Mouse (Mus musculus) heart, embryonic 14.5 days (tissue): ENCODE data around the gene Ralbp1. TPM values are rescaled to one million over a fixed set of nuclear protein-coding genes. Genes with fewer than 3 reads are reported as not detected.
A peak's percentile ranks its signal among the peaks of the same experiment; 100 is the strongest.

Experiments used
- ATAC-seq: fragments of 200-750 bp; cut with Nextera tagmentation; 2 replicates; pipeline ENCODE4 v1.8.0; 2017; ENCODE audit warnings: low read depth, moderate TSS enrichment; ENCODE audit not compliant: insufficient number of reproducible peaks, insufficient read depth, low FRiP score
- H3K27ac ChIP-seq, 2 experiments: fragments of 200-500 bp in 1 of 2; fragments of 300-500 bp in 1 of 2; sonication (generic) in 1 of 2; replicated peaks in 1 of 2; 2 replicates each; pipeline ENCODE4 v1.5.1; 2012 to 2014; ENCODE audit warnings: low read depth in 2 of 2, low read length in 2 of 2, control low read depth in 1 of 2, mild to moderate bottlenecking in 1 of 2, mixed read lengths in 1 of 2; ENCODE audit not compliant: control insufficient read depth in 1 of 2, insufficient read depth in 1 of 2
- H3K27me3 ChIP-seq: fragments of 300-500 bp; sonication (generic); 2 replicates; pipeline ENCODE4 v1.6.1; 2014; ENCODE audit warnings: mild to moderate bottlenecking, low read length, control low read depth; ENCODE audit not compliant: control insufficient read depth, insufficient read depth
- H3K36me3 ChIP-seq: fragments of 300-500 bp; sonication (generic); 2 replicates; pipeline ENCODE4 v1.6.1; 2014; ENCODE audit warnings: mild to moderate bottlenecking, control low read depth, low read length, mixed read lengths; ENCODE audit not compliant: control insufficient read depth, insufficient read depth
- H3K4me1 ChIP-seq, 2 experiments: fragments of 200-500 bp in 1 of 2; fragments of 300-500 bp in 1 of 2; sonication (generic) in 1 of 2; 2 replicates each; pipeline ENCODE4 v1.6.1; 2012 to 2014; ENCODE audit warnings: low read length in 2 of 2, control low read depth in 1 of 2, mixed read lengths in 1 of 2; ENCODE audit not compliant: control insufficient read depth in 2 of 2, insufficient read depth in 2 of 2
- H3K4me2 ChIP-seq: fragments of 300-500 bp; sonication (generic); 2 replicates; pipeline ENCODE4 v1.6.1; 2014; ENCODE audit warnings: mild to moderate bottlenecking, low read length
- H3K4me3 ChIP-seq, 2 experiments: fragments of 200-500 bp in 1 of 2; fragments of 300-500 bp in 1 of 2; sonication (generic) in 1 of 2; 2 replicates each; pipeline ENCODE4 v1.5.1; 2012 to 2014; ENCODE audit warnings: low read length in 2 of 2, mild to moderate bottlenecking in 2 of 2, control low read depth in 1 of 2, low read depth in 1 of 2, moderate library complexity in 1 of 2; ENCODE audit not compliant: control insufficient read depth in 1 of 2, insufficient read depth in 1 of 2
- H3K9ac ChIP-seq: fragments of 300-500 bp; sonication (generic); 2 replicates; pipeline ENCODE4 v1.6.1; 2014; ENCODE audit warnings: mild to moderate bottlenecking, low read length
- H3K9me3 ChIP-seq: fragments of 300-500 bp; sonication (generic); 2 replicates; pipeline ENCODE4 v1.6.1; 2016; ENCODE audit warnings: low read length, control low read depth; ENCODE audit not compliant: control insufficient read depth
- WGBS: fragments of 180-500 bp; shearing (Covaris S2); extraction: QIAGEN DNeasy Blood & Tissue Kit; methylation state at CpG from one replicate; pipeline ENCODE4 v1.1.7; 2014; 5-methylcytosine and 5-hydroxymethylcytosine counted together
- polyA plus RNA-seq: library from polyadenylated mRNA; unstranded; fragments of >200 nt; fragmentation: Nextera tagmentation; extraction: Ambion mirVana; gene quantifications from 2 replicates; pipeline ENCODE4 v1.2.1, GENCODE M21; 2014

Gene Ralbp1
- polyA plus RNA-seq, 1 experiment from 2014 or later: 49.4 TPM

GRCm38 (mm10) chr17:65924218-65924617 lies 38.6 kb upstream of the Ralbp1 start:
- Histone ChIP-seq H3K36me3 (peaks cover 77% of the 10 kb centered on the region), H3K9me3 (no peaks in the 10 kb centered on the region), H3K9ac (no peak overlapping the region), H3K27me3 (no peaks in the 10 kb centered on the region), H3K4me3 (no peak overlapping the region), H3K4me1 (no peaks in the 10 kb centered on the region), H3K27ac (no peak overlapping the region), H3K4me2 (no peak overlapping the region)
- ATAC-seq: no peak
- WGBS: 62% methylated on average over 5 of the region's 5 CpGs

DNA sequence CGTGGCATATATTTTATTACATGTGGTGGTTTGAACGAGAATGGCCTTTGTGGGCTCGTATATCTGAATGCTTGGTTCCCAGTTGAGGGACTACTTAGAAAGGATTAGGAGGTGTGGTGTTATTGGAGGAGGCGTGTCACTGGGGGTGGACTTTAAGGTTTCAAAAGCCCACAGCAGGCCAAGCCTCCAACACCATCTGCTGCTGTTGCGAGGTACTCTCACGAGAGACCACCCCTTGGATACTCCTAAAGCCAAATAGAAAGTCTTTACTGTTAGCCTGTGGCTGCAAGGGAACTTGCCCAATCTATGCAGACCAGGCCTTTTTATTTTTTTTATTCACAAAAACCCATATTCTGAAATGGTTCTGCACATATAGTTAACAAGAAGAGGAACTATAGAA lies 36.4 kb upstream of the Ralbp1 start:
- 84% methylated on average over 6 of the region's 6 CpGs for WGBS
- no peaks in the 10 kb centered on the region for H3K27me3 ChIP-seq
- H3K9me3 ChIP-seq: no peaks in the 10 kb centered on the region
- peaks cover 60% of the 10 kb centered on the region for H3K36me3 ChIP-seq
- H3K9ac ChIP-seq: no peak overlapping the region
- no peak for ATAC-seq
- H3K27ac ChIP-seq: no peak overlapping the region
- no peak overlapping the region for H3K4me3 ChIP-seq
- H3K4me2 ChIP-seq: no peak overlapping the region
- no peaks in the 10 kb centered on the region for H3K4me1 ChIP-seq

GRCm38 (mm10) chr17:65919235-65919634 lies 33.6 kb upstream of the Ralbp1 start:
- ATAC-seq: no peak
- Histone ChIP-seq H3K9me3 (no peaks in the 10 kb centered on the region), H3K9ac (no peak overlapping the region), H3K4me2 (no peak overlapping the region), H3K36me3 (peaks cover 34% of the 10 kb centered on the region), H3K4me3 (no peak overlapping the region), H3K27me3 (no peaks in the 10 kb centered on the region), H3K27ac (no peak overlapping the region), H3K4me1 (peaks cover 6 to 7% of the 10 kb centered on the region in 2 experiments; a peak in 3 of 4 replicates)
- WGBS: 45% methylated on average over 3 of the region's 3 CpGs

- H3K9me3 ChIP-seq: no peaks in the 10 kb centered on the region
- WGBS: 31% methylated on average over 8 of the region's 8 CpGs
- no peaks in the 10 kb centered on the region for H3K27me3 ChIP-seq
- H3K4me2 ChIP-seq: peak overlapping the region; percentile 15
- peak overlapping the region; percentile 89 to 98 for H3K27ac ChIP-seq
- H3K9ac ChIP-seq: no peak overlapping the region
- H3K4me3 ChIP-seq: no peak overlapping the region
- peaks cover 5% of the 10 kb centered on the region for H3K36me3 ChIP-seq
- peaks cover 6 to 7% of the 10 kb centered on the region in 2 experiments; a peak in 3 of 4 replicates for H3K4me1 ChIP-seq
- ATAC-seq: peak; percentile 87
Observed at GRCm38 (mm10) chr17:65916135-65916668, 30.6 kb upstream of the Ralbp1 start.

DNA sequence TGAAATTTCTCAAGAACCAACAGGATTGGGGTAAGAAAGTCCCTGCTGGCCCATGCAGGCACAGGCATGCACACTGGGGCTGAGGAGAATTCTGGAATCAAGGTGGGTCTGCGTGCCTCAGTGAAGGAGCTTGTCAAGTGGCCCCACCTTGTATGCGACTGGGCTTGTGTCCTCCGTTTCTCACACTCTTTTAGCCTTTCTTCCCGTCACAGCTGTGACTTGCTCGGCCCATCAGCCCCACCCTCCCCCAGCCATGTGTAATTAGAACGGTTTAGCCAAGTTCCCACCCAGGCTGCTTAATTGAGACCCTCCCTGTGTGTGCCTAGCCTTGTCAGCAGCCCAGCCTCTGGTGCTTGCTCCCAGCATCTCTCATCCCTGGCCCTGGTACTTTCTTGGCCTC lies 28.5 kb upstream of the Ralbp1 start:
- peaks cover 4% of the 10 kb centered on the region; the same call in 1 of the 2 replicates for H3K36me3 ChIP-seq
- H3K27me3 ChIP-seq: no peaks in the 10 kb centered on the region
- no peak for ATAC-seq
- no peak overlapping the region for H3K4me3 ChIP-seq
- H3K9ac ChIP-seq: no peak overlapping the region
- no peak overlapping the region for H3K4me2 ChIP-seq
- no peaks in the 10 kb centered on the region for H3K9me3 ChIP-seq
- no peak overlapping the region for H3K27ac ChIP-seq
- peaks cover 6 to 7% of the 10 kb centered on the region in 2 experiments; a peak in 3 of 4 replicates for H3K4me1 ChIP-seq
- WGBS: 62% methylated on average over 6 of the region's 6 CpGs

GRCm38 (mm10) chr17:65912202-65912601 lies 26.6 kb upstream of the Ralbp1 start:
- WGBS: 93% methylated on average over 2 of the region's 2 CpGs
- H3K9ac ChIP-seq: no peak overlapping the region

DNA sequence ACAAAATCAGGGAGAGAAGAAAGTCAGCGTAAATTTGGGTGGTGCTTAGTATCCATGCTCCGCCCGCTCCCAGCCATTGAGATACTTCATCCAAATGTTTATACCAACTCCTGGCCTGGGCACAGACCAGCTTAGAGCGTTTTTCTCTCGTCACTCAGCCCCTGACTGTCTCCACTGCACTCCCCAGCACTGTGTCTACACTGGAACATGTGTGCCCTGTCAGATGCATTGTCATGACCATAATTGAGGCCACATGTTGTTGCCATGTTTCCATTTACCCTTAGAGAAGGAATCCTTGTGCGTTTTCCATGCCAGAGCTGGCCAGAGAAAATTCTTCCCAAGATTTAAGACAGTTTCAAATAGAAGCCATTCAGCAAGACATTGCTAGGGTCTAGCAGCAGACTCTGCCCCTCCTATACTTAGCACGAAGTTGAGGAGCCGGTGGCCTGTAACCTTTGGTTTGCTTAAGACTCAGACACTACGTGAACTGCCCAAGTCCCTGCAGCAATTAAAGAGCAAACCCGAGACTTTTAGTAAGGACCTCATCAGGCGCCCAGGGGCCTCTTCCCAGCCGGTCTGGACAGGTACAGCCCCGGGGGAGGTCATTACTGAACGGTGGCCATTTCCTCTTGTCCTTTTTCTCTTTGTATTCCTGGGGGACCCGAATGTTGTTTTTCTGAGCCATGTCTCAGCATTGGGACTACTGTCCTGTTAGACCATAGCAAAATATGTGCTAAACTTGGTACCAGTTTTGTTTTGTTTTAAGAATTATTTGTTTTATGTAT lies 25.9 kb upstream of the Ralbp1 start:
- ATAC-seq: no peak
- no peak overlapping the region for H3K9ac ChIP-seq
- H3K36me3 ChIP-seq: no peaks in the 10 kb centered on the region
- no peak overlapping the region for H3K4me3 ChIP-seq
- no peaks in the 10 kb centered on the region for H3K9me3 ChIP-seq
- peaks cover 11 to 19% of the 10 kb centered on the region in 2 experiments for H3K4me1 ChIP-seq
- H3K27me3 ChIP-seq: no peaks in the 10 kb centered on the region
- no peak overlapping the region for H3K4me2 ChIP-seq
- 80% methylated on average over 15 of the region's 15 CpGs for WGBS
- H3K27ac ChIP-seq: no peak overlapping the region

More at GRCm38 (mm10) chr17:65912202-65912601, 26.6 kb upstream of the Ralbp1 start:
- Histone ChIP-seq H3K4me2 (no peak overlapping the region), H3K4me1 (peaks cover 8 to 12% of the 10 kb centered on the region in 2 experiments), H3K9me3 (no peaks in the 10 kb centered on the region), H3K4me3 (no peak overlapping the region), H3K27ac (no peak overlapping the region), H3K36me3 (no peaks in the 10 kb centered on the region), H3K27me3 (no peaks in the 10 kb centered on the region)
- no peak for ATAC-seq
